Mouse (Mus musculus): ENCODE measurements around the gene Olfr788. TPM values are rescaled to one million over a fixed set of nuclear protein-coding genes. Genes with fewer than 3 reads are reported as not detected.

The Olfr788 gene
- polyA plus RNA-seq, 1 experiment from 2014 or later, result not detected

Other genes with a start within 250 kb of the Olfr788 start
- gene Olfr774, start 234.8 kb upstream of the Olfr788 start, polyA plus RNA-seq (2014; fragmentation: Nextera tagmentation; extraction: Ambion mirVana), result not detected in 2 replicates
- gene Olfr775, start 222.6 kb upstream of the Olfr788 start, polyA plus RNA-seq (2014; fragmentation: Nextera tagmentation; extraction: Ambion mirVana), result not detected in 2 replicates
- gene Olfr776, start 211.9 kb upstream of the Olfr788 start, polyA plus RNA-seq (2014; fragmentation: Nextera tagmentation; extraction: Ambion mirVana), result not detected in 2 replicates
- not detected in 2 replicates for gene Olfr777, start 199.5 kb upstream of the Olfr788 start, polyA plus RNA-seq (2014; fragmentation: Nextera tagmentation; extraction: Ambion mirVana)
- not detected in 2 replicates for gene Olfr780, start 152.9 kb upstream of the Olfr788 start, polyA plus RNA-seq (2014; fragmentation: Nextera tagmentation; extraction: Ambion mirVana)
- gene Olfr781, start 142.1 kb upstream of the Olfr788 start, polyA plus RNA-seq (2014; fragmentation: Nextera tagmentation; extraction: Ambion mirVana), result not detected in 2 replicates
- not detected in 2 replicates for gene Olfr782, start 122.1 kb upstream of the Olfr788 start, polyA plus RNA-seq (2014; fragmentation: Nextera tagmentation; extraction: Ambion mirVana)
- gene Olfr784, start 86.9 kb upstream of the Olfr788 start, polyA plus RNA-seq (2014; fragmentation: Nextera tagmentation; extraction: Ambion mirVana), result 0.11 and 0.20 TPM in 2 replicates
- gene Olfr785, start 65.6 kb upstream of the Olfr788 start, polyA plus RNA-seq (2014; fragmentation: Nextera tagmentation; extraction: Ambion mirVana), result not detected in 2 replicates
- not detected in 2 replicates for gene Olfr786, start 43.7 kb upstream of the Olfr788 start, polyA plus RNA-seq (2014; fragmentation: Nextera tagmentation; extraction: Ambion mirVana)
- not detected in 2 replicates for gene Olfr787, start 9.1 kb upstream of the Olfr788 start, polyA plus RNA-seq (2014; fragmentation: Nextera tagmentation; extraction: Ambion mirVana)
- gene Olfr789, start 13.8 kb downstream of the Olfr788 start, polyA plus RNA-seq (2014; fragmentation: Nextera tagmentation; extraction: Ambion mirVana), result not detected in 2 replicates
- gene Olfr790, start 27.5 kb downstream of the Olfr788 start, polyA plus RNA-seq (2014; fragmentation: Nextera tagmentation; extraction: Ambion mirVana), result not detected in 2 replicates
- not detected in 2 replicates for gene Olfr791, start 50.8 kb downstream of the Olfr788 start, polyA plus RNA-seq (2014; fragmentation: Nextera tagmentation; extraction: Ambion mirVana)
- gene Olfr792, start 68.2 kb downstream of the Olfr788 start, polyA plus RNA-seq (2014; fragmentation: Nextera tagmentation; extraction: Ambion mirVana), result not detected in 2 replicates
- not detected in 2 replicates for gene Olfr794, start 96.7 kb downstream of the Olfr788 start, polyA plus RNA-seq (2014; fragmentation: Nextera tagmentation; extraction: Ambion mirVana)
- not detected in 2 replicates for gene Olfr796, start 141.6 kb downstream of the Olfr788 start, polyA plus RNA-seq (2014; fragmentation: Nextera tagmentation; extraction: Ambion mirVana)
- gene Olfr798, start 156.9 kb downstream of the Olfr788 start, polyA plus RNA-seq (2014; fragmentation: Nextera tagmentation; extraction: Ambion mirVana), result not detected in 2 replicates
- gene Olfr799, start 166.5 kb downstream of the Olfr788 start, polyA plus RNA-seq (2014; fragmentation: Nextera tagmentation; extraction: Ambion mirVana), result not detected in 2 replicates
- gene Olfr800, start 186.7 kb downstream of the Olfr788 start, polyA plus RNA-seq (2014; fragmentation: Nextera tagmentation; extraction: Ambion mirVana), result not detected in 2 replicates
- gene Olfr801, start 202.9 kb downstream of the Olfr788 start, polyA plus RNA-seq (2014; fragmentation: Nextera tagmentation; extraction: Ambion mirVana), result not detected in 2 replicates
- not detected in 2 replicates for gene Olfr802, start 217.2 kb downstream of the Olfr788 start, polyA plus RNA-seq (2014; fragmentation: Nextera tagmentation; extraction: Ambion mirVana)
- gene Olfr803, start 223.3 kb downstream of the Olfr788 start, polyA plus RNA-seq (2014; fragmentation: Nextera tagmentation; extraction: Ambion mirVana), result not detected in 2 replicates
- gene Olfr804, start 232.2 kb downstream of the Olfr788 start, polyA plus RNA-seq (2014; fragmentation: Nextera tagmentation; extraction: Ambion mirVana), result not detected in 2 replicates

Measured in intestine, embryonic 14.5 days (tissue).